Mouse (Mus musculus) left cerebral cortex, postnatal 36 days (tissue): ENCODE results near the gene Igfbp5. TPM values are rescaled to one million over a fixed set of nuclear protein-coding genes. Genes with fewer than 3 reads are reported as not detected.

Experiments
- DNase-seq, 2 experiments: peaks; one replicate each; pipeline ENCODE4 v3.0.0; 2021 to 2022; ENCODE audit warnings: low spot score in 2 of 2, mixed read lengths in 1 of 2
- intact Hi-C: fragments of 180-260 bp; cut with DNase I; formaldehyde crosslinking; loops from one replicate; pipeline ENCODE4 v1.15.1; 2025
- total RNA-seq, 2 experiments: library from RNA; stranded (reverse); gene quantifications; 2 replicates each; pipeline ENCODE4 v1.2.3; 2021

Igfbp5 gene
- total RNA-seq, 2 experiments from 2014 or later: 52.4 to 61.4 TPM

DNA sequence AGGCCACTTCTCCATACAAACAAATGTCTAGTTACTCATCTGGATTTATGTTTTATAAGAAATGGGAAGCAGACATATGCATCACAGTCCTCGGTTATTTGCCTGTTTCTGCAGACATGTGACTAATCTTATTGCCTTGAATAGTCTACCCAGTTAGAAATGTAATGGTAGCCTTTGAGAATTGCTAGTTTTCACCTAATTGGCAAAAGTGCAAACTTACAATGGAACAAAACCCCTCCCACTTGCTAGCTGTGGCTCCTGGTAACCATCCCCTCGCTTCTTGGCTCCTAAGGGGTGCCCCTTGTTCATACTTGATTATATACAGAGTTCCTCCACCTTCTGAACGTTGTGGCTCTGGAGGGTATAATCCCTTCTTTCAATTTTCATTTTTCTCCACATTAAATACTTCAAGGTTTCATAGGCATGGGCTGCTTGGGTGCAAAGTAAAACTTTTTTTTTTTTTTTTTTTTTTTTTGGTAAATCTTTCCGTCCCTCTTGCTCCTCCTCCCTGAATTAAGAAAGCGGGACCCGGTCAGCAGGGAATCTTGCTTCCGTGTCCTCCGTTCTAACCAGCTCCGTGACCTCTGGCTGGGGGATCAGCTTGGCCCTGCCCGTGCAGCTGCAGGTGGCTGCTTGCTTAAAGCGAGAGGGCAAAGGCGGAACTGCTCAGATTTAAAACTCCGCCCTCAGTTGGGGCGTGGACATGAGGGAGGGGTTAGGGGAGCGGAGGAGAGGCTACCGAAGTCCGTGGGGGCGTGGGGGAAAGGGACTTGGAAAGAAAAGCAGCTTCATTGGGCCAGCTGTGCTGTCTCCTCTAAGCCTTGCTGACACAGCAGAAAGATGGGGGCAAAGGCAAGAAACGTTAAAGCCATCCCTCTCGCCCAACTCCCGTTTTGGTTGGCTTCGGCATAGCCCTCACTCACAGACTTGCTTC is 4.7 kb downstream of the Igfbp5 start:
- intact Hi-C loops: no loop called here
- peak; percentile 55 to 67 for DNase-seq

DNA sequence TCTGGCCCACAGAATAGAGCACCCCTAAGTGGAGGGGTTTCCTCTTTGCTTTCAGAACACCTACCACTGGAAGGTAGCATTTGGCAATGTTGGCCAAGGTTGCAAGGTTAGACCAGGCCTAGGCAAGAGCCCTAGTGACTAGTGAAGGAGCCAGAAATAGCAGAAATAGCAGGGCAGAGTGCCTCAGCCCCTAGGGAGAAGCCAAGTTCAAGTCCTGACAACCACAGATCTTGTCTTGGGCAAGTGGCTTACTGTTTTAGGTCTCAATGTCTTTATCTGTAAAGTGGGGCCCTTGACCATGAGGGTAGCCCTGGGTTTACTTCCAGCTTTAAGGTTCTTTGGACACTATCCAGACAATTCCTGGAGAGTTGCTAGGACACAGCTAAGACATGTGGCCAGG is 5.4 kb downstream of the Igfbp5 start:
- intact Hi-C loops: no loop called here
- DNase-seq: no peak

DNA sequence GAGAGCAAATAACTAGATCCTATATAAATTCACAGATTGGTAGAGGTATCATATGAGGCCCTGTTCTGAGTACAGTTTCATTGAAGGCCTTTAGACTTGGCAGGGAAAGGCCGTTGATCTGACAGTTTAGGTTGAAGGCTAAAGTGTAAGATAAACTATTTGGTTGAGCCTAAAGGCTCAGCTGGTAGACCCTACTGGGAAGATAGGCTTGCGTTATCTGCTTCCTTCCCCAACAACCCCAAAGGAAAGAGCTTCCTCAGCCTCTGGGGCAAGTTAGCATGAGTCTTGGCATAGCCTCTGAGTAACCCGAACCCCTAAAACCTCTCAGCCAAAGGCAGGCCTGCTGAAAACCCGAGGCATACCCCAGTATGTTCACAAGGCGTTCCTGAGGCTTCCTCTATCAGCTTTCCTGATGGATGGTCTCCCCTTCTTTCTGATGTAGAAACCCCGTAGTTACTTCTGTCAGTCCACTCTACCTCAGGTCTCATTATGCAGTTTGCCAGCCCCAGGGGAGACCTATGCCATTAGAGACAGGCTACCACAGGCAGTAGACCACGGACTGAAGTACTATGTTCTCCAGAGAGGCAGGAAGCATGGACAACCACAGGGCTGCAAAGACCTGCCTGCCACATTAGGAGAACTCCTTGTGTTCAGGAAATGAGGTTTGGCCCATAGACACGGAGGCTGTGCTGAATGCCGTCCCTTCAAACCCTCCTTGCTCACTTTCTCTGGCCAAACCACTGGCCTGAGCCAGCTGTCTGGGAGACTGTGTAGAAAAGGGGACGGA is 6.1 kb downstream of the Igfbp5 start:
- no peak for DNase-seq
- intact Hi-C loops: no loop called here

DNA sequence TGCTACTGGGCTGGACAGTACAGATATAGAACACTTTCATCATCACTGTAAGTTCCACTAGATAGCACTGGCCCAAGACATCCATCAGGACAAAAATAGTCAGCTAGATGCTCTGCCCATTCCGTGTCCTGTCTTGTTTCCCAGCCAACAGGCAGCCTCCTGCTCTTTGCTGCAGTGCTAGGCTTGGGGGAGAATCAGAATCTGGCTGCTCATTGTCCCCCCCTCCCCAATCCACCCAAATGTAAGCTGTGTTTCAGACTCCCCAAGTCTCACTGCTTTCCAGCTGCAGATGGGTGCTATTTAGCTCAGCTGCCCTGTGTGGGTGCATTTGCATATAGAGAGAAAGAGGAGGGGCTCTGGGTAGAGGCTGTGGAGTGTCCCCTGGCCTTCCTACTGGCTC is 7.3 kb downstream of the Igfbp5 start:
- intact Hi-C loops: no loop called here
- no peak for DNase-seq

DNA sequence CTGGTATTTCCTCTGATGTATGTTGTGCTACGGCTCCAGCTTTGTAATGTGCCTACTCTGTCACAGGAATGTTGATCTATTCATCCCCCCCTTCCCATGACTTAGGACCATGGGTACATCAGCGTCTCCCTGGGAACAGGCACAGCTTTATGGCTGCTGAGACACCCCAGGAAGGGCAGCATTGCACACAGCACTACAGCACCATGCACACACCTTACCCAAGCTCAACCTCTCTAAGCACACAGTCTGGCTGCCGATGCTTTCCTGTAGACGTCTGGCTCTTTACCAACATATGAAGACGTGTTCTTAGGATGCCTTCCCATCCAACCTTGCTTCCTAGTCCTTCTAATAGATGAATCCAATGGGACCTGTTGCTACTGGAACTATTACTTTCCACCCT is 8.3 kb downstream of the Igfbp5 start:
- intact Hi-C loops: no loop called here

DNA sequence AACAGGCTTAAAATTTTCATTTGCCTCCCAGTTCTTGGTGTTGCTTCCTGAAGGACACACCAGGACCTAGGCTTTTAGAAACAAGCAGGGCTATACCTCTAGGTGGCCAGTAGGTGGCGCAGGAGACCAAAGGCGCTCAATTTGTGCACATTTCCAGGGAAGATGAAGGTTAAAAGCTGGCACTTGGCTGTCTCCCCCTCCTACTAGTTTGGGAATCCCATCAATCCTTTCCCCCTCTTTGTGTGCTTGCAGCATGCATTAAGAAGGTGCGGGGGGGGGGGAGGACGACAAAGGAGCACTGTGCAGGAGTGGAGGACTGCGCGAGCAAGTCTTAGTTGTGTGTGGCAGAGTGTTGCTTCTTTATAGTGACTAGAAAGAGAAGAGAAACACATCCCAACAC is 8.8 kb downstream of the Igfbp5 start:
- DNase-seq: peak; percentile 73 to 81
- intact Hi-C loops: loop anchor here (1.0 kb wide), 1 partner anchor 960 kb away; no protein-coding TSS in a partner anchor

More for the DNA sequence above, 8.3 kb downstream of the Igfbp5 start:
- DNase-seq: no peak

DNA sequence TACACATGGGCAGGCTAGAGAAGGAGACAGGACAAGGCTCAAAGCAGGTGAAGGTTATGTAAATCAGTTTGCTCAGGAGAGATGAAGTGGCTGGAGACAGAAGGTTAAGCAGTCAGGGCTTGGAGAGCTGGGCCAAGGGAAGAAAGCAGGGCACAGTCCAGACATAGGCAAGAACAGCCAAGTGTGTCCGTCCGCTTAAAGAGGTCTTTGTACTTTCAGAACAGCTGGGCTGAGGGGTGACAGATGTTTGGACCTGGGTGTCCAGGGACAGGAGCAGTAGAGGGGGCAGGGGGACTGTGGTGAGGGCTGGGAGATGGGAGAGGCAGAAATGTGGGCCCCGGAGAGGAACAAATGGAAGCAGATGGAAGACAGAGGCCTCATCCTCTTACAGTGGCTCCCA is 10.4 kb downstream of the Igfbp5 start:
- intact Hi-C loops: no loop called here
- DNase-seq: no peak

DNA sequence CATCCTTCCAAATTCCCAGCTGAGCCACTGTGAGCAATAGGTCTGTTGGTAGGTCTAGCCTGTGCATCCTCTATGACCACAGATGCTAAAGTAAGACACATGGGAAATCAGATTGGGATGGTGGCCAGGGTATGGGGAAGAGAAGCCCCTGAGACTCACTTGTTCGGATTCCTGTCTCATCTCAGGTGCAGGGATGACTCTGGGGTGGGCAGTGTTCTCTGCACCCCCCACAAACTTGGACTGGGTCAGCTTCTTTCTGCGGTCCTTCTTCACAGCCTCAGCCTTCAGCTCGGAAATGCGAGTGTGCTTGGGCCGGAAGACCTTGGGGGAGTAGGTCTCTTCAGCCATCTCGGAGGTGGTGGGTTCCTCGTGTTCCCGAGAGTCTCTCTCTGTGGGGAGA is 11.0 kb downstream of the Igfbp5 start:
- no peak for DNase-seq
- intact Hi-C loops: no loop called here

DNA sequence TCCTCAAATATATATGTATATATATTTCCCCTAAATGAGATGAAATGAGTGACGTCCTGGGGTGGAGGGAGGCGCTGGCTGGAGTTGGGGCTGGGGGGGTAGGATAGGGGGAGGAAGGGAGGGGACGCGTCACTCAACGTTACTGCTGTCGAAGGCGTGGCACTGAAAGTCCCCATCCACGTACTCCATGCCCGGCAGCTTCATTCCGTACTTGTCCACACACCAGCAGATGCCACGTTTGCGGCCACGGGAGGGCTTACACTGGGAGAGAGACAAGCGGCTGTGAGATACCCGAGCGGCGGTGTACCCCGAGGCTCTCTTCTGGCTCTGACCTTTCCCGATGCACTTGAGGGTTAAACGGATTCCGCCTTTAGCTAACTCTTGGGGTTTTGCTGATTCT is 12.4 kb downstream of the Igfbp5 start:
- intact Hi-C loops: no loop called here
- no peak for DNase-seq

DNA sequence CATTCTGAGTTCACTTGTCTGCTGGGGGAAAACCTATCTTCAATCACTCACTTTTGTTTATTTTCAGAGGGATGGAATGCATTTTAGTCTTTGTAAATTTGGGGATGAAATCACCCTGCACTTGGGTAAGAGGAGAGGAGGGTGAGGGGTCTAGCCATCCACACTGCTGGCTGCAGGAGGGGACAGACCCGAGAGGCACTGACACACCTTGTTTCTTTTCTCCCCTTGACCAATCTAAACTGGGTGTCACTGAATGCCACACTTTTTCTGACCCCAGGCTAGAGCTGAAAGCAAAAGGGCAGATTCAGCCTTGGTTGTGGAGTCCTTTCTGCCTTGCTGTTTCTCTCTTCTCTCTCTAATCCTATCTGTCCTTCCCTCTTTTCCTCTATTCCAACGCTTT is 13.0 kb downstream of the Igfbp5 start:
- intact Hi-C loops: no loop called here
- DNase-seq: no peak

DNA sequence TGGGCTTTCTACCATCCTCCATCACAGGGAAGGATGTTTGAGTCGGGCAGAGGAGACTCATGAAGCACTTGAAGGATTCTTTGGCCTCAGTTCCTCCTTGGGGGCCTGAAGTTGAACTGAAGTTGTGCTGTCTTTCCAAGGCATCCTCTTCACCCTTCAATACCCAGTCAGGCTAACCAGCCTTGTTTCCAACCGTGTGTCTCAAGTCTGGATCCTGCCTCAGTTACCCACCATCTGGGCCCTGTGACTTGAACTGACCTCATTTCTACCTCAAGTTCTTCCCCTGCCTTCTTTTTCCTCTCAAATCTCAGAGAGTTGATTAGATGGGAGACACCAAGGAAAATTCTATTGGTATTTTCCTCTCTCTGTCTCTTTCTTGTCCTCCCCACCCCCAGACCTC is 14.2 kb downstream of the Igfbp5 start:
- DNase-seq: no peak
- intact Hi-C loops: no loop called here

DNA sequence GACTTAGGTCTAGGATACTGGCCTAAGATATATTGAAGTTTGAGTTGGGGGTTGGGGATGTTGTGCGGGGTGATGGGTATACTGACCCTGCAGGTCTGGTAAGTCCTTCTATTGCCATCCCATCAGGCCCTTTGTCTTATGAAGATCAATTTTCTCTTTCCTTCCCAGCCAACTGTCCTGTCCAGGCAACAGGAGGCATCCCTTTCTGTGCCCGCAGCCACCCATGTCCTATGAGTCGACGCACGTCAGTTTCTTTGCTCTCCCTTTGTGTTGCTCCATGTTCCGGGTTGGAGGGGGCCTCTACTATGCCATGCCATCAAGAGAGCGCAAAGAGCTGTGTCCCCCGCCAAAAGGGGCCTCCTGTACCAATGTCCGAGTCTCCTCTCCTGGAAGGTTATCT is 14.7 kb downstream of the Igfbp5 start:
- intact Hi-C loops: no loop called here
- DNase-seq: no peak

DNA sequence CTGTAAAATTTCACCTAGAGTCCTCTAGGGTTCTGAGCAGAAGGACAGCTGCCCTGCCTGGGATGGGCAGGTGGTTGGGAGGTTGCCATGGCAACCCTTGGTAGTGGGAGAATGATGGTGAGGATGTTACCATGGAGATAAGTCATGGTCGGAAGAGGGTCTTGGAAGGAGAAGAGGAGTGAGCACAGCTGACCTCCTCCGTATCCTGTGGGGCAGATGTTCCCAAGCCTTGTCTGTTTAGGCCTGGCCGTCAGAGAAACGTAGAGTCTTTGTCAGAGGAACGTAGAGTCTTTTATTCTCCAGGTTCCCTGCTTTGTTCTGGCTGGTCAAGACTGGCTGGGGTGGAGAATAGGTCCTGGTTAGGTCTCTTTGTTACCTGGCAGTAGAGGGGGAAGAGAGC is 15.8 kb downstream of the Igfbp5 start:
- no peak for DNase-seq
- intact Hi-C loops: no loop called here

DNA sequence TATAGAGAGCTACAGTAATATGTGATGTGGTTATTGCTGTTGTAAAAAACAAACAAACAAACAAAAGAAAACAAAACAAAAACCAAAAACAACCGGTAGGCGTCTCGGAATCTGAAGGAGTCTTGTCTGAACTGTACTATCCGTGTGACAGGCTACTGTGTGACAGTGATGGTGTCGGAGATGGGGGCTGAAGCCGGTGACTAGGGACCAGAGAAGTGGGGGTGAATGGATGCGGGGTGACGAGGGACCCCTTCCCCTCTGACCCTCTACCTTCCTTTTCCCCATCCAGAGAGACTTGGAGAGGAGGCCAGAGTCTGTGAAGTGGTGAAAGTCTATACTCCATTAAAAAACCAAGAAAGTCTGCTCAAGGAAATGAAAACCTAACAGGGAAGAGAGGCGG is 16.4 kb downstream of the Igfbp5 start:
- intact Hi-C loops: no loop called here
- DNase-seq: no peak

DNA sequence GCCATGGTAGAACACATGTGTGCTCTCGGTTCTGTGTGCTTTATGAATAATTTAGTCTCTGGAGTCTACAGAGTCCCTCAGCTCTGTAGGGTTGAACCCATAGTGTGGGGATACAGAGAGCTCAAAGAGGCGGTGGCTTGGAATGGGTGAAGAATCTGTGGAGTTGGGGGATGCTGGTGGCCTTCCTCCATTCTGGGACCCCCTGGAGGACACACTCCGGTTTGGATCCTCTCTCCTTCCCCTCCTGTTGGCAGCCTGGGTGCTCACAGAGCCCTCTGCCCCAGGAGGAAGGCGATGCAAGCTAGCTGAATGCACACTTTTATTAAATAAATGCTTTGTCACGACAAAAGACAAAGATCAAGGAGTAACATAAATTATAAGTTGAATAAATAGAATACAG is 17.1 kb downstream of the Igfbp5 start:
- intact Hi-C loops: no loop called here
- no peak for DNase-seq

DNA sequence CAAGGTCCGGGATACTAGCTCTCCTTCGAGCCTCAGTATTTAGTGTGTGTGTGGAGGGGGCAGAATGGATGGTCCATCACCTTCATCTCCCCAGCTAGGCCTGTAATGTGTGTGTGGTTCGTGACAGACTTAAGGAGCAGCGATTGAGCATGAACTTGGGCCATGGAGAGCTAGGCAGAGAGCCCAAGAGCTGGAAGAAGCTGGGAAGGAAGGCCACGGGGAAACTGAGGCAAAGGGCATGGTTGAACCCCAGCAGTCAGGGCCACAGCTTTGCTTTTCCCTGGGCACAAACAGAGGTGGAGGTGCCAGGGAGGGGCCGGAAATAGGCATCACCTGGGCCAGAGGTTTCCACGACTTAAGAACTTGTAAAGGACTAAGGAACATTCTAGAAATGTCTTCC is 17.5 kb downstream of the Igfbp5 start:
- intact Hi-C loops: no loop called here
- no peak for DNase-seq

DNA sequence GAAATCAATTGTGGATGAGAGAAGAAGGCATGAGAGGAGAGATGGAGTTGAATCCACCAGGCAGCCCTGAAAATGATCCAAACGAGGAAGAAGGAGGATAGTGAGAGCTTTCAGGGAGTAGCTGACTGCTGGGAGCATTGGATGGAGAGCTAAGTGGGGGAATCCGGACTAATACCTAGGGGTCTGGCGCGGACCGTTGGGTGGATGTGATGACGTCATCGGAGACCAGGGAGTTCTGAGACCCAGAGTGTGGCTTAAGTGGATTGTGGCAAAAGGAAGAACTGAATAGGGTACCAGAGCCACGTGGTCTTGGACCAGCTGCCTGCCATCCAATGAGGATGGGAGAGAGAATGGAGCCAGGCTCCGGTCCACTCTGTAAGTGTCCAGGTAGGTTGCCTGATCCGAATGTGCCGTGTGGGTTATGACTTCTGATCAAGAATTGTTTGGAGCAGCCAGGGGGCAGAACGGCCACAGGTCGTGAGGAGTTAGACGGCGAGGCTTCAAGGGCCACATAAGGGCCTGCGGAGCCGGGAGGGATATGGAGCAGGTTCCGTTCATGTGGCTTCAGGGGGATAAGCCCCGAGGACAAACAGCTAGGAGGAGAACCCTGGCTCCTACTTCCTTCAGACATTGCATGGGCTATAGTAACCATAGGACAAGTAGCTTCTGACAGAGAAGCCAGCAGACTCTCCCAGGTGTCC is 18.3 kb downstream of the Igfbp5 start:
- no peak for DNase-seq
- intact Hi-C loops: no loop called here

DNA sequence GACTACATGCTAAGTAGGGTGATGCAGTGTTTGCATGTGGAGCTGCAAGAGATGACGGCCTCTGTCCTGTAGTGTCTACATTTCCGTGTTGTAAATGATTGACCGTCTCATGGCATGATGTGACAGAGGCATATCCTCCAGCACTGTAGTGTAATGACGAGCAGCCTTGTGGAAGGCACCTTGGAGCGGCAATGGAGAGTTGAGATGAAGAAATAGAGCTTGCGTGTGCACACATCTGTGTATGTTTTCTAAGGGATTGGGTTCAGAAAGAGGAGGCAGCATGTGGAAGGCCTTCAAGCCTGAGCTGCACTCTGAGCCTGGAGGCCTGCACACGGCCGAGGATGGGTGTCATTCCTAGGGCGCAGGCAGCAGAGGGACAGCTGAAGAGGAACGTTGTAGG is 19.0 kb downstream of the Igfbp5 start:
- intact Hi-C loops: loop anchor here (1.0 kb wide), 1 partner anchor 136 kb away; no protein-coding TSS in a partner anchor
- no peak for DNase-seq

DNA sequence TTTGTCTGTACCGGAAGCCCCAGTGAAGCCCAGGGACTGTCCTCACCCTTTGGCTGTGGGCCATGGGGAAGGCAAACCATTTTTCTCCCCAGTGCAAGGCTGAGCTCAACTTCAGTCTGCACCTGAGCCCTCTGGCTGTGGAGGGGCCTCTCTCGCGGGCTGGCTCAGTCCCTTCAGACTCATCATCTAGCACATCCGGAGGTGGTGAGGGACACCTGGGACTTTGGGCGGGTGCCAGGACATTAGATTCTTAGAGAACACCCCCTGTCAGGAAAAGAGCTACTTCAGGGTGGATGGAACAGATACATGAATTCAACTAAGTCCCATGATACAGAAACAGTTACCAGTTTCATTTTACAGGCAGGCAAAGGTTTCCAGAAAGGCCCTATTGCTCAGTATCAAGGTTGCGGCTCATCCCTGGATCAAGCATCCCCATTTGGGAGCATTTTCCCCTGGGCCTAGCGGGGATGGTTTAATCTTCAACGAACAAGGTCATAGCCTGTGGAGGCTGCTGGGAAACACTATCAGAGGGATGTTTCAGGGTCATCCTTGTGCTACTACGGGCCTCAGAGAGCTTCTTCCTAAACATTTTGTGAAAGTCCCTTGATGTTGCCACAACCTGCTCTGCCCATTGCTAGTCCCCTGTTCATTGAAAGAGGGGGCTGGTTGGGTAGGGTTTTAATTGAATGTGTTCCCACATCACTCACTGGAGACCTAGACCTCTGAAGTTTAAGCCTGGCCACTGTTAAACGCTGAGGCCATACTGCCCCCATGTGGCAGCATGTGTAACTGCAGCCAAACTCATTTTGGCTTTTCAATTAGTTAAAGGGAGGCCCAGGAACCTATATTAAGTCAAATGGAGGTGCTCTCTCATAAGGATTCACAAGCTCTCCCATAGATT is 20.1 kb downstream of the Igfbp5 start:
- intact Hi-C loops: loop anchor here (1.0 to 5.0 kb wide), 2 partner anchors 135 to 542 kb away; no protein-coding TSS in a partner anchor
- no peak for DNase-seq
